Mouse (Mus musculus): Measurements from ENCODE around the gene Lce1b. TPM values are rescaled to one million over a fixed set of nuclear protein-coding genes. Genes with fewer than 3 reads are reported as not detected.
"Not testable (repeated sequence)": the region's sequence is repeated elsewhere in the genome, so short reads cannot be mapped to it uniquely, and the experiment has no call there.

The Lce1b gene
- not detected for polyA plus RNA-seq (2012; fragmentation: generic; extraction: Trizol)
- long read RNA-seq, experiment 1 = 0 reads
- long read RNA-seq, experiment 2 = 0 reads

DNA sequence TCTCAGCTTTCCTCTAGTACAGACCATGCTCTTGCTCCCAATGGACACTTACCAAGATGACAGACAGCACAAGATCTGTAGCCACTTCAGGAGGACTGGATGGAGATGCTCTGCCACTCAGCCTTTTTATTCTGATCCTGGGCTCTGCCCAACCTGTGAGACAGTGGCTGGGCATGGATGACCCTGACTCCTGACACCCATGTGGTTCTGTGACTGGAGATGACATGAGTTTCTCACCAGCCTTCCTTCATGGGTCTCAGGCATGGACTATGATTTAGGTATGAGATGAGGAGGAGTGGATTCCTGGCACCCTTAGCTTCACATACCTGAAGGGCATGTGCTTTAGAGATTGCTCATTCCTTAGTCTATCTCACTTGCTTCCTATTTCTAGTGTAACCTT is at the start of gene Lce1b:
TSS of gene Lce1b (minus strand) at position 101 of the 400 bp plus-strand sequence.
- Histone ChIP-seq H3K79me2 (ENCODE audit: control insufficient read depth, insufficient read depth) (no peaks in the 10 kb centered on the region), H3K27me3 (ENCODE audit: control insufficient read depth, insufficient read depth, insufficient read length) (no peaks in the 10 kb centered on the region), H3ac (ENCODE audit: control insufficient read depth, insufficient read length, low read depth) (no peak within 1 kb of the TSS), H3K4me3 (ENCODE audit: insufficient read depth, poor library complexity, severe bottlenecking) (no peak within 1 kb of the TSS), H3K79me3 (ENCODE audit: low read depth) (no peaks in the 10 kb centered on the region), H3K36me3 (ENCODE audit: control insufficient read depth, insufficient read depth) (no peaks in the 10 kb centered on the region)
- TF ChIP-seq MAX (IDR thresholded peaks at IDR 0.05) (no peak), CTCF (IDR thresholded peaks at IDR 0.05; ENCODE audit: control insufficient read depth, insufficient read depth, insufficient read length) (no peak), FOSL1 (IDR thresholded peaks at IDR 0.05; ENCODE audit: insufficient read depth, low read length, poor library complexity, severe bottlenecking) (no peak), CEBPB (IDR thresholded peaks at IDR 0.05; ENCODE audit: low read depth) (no peak), MYOD1 (IDR thresholded peaks at IDR 0.05; ENCODE audit: control insufficient read depth, insufficient read length, low read depth) (no peak)

DNA sequence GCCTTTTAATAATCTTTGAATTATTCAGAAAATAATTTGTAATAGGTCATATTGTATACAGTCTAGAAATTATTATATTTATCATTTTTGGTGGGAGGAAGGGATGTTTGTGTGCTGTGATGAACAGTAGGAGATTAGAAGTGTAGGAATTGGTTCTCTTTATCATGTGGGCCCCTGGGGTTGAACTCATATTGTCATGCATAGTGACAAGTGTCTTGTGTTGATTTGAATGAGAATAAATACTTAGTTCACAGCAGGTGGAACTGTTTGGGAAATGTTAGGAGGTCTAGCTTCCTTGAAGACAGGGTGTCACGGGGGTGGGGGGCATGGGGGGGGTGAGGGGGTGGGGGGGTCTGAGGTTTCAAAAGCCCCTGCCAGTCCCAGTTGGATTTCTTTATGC is 37.9 kb upstream of the Lce1b start:
- Histone ChIP-seq H3K4me3 (ENCODE audit: insufficient read depth, poor library complexity, severe bottlenecking) (no peak overlapping the region), H3K79me3 (ENCODE audit: low read depth) (no peaks in the 10 kb centered on the region), H3ac (ENCODE audit: control insufficient read depth, insufficient read length, low read depth) (no peak overlapping the region), H3K79me2 (ENCODE audit: control insufficient read depth, insufficient read depth) (no peaks in the 10 kb centered on the region), H3K36me3 (ENCODE audit: control insufficient read depth, insufficient read depth) (no peaks in the 10 kb centered on the region), H3K27me3 (ENCODE audit: control insufficient read depth, insufficient read depth, insufficient read length) (no peaks in the 10 kb centered on the region)
- TF ChIP-seq MYOD1 (IDR thresholded peaks at IDR 0.05; ENCODE audit: control insufficient read depth, insufficient read length, low read depth) (no peak), MYOG (IDR thresholded peaks at IDR 0.05; ENCODE audit: control insufficient read depth, extremely low read depth, insufficient read length) (no peak), CTCF (IDR thresholded peaks at IDR 0.05; ENCODE audit: control insufficient read depth, insufficient read depth, insufficient read length) (no peak), CEBPB (IDR thresholded peaks at IDR 0.05; ENCODE audit: low read depth) (no peak), USF1 (IDR thresholded peaks at IDR 0.05; ENCODE audit: low read depth) (no peak)

DNA sequence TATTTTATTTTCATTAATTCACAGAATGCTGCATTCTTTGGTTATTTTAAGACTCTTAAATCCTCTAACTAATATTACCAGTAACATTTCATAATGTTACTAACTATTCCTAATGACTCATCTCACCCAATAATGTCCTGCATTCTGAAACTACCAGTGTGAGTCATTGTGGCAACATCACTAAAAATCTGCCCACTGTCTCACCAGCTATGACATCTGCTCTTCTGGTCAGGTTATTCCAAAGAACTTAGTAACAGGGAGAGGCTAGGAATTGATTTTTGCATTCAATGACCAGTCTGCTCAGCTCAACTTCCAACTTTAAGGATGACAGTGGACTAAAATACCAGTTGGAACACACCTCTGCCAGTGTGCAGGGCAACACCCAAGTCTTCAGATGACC is 35.0 kb upstream of the Lce1b start:
- Histone ChIP-seq H3K4me3 (ENCODE audit: insufficient read depth, poor library complexity, severe bottlenecking) (no peak overlapping the region), H3K36me3 (ENCODE audit: control insufficient read depth, insufficient read depth) (no peaks in the 10 kb centered on the region), H3K79me3 (ENCODE audit: low read depth) (no peaks in the 10 kb centered on the region), H3K79me2 (ENCODE audit: control insufficient read depth, insufficient read depth) (no peaks in the 10 kb centered on the region), H3K27me3 (ENCODE audit: control insufficient read depth, insufficient read depth, insufficient read length) (no peaks in the 10 kb centered on the region), H3ac (ENCODE audit: control insufficient read depth, insufficient read length, low read depth) (no peak overlapping the region)
- peak; percentile 59 for TF ChIP-seq CEBPB (IDR thresholded peaks at IDR 0.05; ENCODE audit: low read depth)
- TF ChIP-seq CTCF (IDR thresholded peaks at IDR 0.05; ENCODE audit: control insufficient read depth, insufficient read depth, insufficient read length) = no peak
- TF ChIP-seq MYOD1 (IDR thresholded peaks at IDR 0.05; ENCODE audit: control insufficient read depth, insufficient read length, low read depth) = peak; percentile 52
- TF ChIP-seq FOSL1 (IDR thresholded peaks at IDR 0.05; ENCODE audit: insufficient read depth, low read length, poor library complexity, severe bottlenecking) = peak; percentile 79

DNA sequence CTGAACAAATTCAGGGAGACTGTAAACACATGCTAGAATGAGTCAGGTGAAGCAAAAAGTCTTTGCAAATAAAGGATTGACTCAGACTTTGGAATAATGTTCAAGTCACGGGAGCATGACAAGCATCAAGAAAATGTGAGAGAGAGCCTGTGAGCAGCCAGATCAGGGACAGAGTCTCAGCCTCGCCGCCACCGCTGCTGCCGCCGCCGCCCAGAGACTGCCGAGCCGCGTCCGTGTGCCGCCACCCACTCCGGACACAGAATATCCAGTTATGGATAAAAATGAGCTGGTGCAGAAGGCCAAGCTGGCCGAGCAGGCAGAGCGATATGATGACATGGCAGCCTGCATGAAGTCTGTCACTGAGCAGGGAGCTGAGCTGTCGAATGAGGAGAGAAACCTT is 32.4 kb upstream of the Lce1b start:
- H3K27me3 ChIP-seq (ENCODE audit: control insufficient read depth, insufficient read depth, insufficient read length); H3K79me2 ChIP-seq (ENCODE audit: control insufficient read depth, insufficient read depth); H3K36me3 ChIP-seq (ENCODE audit: control insufficient read depth, insufficient read depth); H3K4me3 ChIP-seq (ENCODE audit: insufficient read depth, poor library complexity, severe bottlenecking); H3K79me3 ChIP-seq (ENCODE audit: low read depth); H3ac ChIP-seq (ENCODE audit: control insufficient read depth, insufficient read length, low read depth): not testable (repeated sequence)

DNA sequence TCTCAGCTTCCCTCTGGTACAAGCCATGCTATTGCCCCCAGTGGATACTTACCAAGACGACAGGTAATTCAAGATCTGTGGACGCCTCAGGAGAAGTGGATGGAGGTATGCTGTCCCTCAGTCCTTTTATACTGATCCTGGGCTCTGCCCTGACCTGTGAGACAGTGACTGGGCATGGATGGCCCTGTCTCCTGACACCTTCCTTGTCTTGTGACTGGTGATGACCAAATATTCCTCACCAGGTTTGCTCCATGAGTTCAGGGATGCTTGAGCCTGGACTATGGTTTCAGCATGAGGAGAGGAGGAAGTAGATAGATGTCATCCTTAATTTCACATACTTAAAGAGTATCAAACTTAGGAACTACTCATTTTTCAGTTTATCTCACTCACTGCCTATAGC is 30.4 kb upstream of the Lce1b start, which contains the start of gene Lce1d:
TSS of gene Lce1d (minus strand) at position 101 of the 400 bp plus-strand sequence.
- Histone ChIP-seq H3K79me3 (ENCODE audit: low read depth) (no peaks in the 10 kb centered on the region), H3K4me3 (ENCODE audit: insufficient read depth, poor library complexity, severe bottlenecking) (no peak within 1 kb of the TSS), H3K36me3 (ENCODE audit: control insufficient read depth, insufficient read depth) (no peaks in the 10 kb centered on the region), H3ac (ENCODE audit: control insufficient read depth, insufficient read length, low read depth) (no peak within 1 kb of the TSS), H3K27me3 (ENCODE audit: control insufficient read depth, insufficient read depth, insufficient read length) (no peaks in the 10 kb centered on the region), H3K79me2 (ENCODE audit: control insufficient read depth, insufficient read depth) (no peaks in the 10 kb centered on the region)
- TF ChIP-seq FOSL1 (IDR thresholded peaks at IDR 0.05; ENCODE audit: insufficient read depth, low read length, poor library complexity, severe bottlenecking) (no peak), MAX (IDR thresholded peaks at IDR 0.05) (no peak), CEBPB (IDR thresholded peaks at IDR 0.05; ENCODE audit: low read depth) (no peak), USF1 (IDR thresholded peaks at IDR 0.05; ENCODE audit: low read depth) (no peak), MYOG (IDR thresholded peaks at IDR 0.05; ENCODE audit: control insufficient read depth, extremely low read depth, insufficient read length) (no peak), MYOD1 (IDR thresholded peaks at IDR 0.05; ENCODE audit: control insufficient read depth, insufficient read length, low read depth) (no peak), CTCF (IDR thresholded peaks at IDR 0.05; ENCODE audit: control insufficient read depth, insufficient read depth, insufficient read length) (no peak)

DNA sequence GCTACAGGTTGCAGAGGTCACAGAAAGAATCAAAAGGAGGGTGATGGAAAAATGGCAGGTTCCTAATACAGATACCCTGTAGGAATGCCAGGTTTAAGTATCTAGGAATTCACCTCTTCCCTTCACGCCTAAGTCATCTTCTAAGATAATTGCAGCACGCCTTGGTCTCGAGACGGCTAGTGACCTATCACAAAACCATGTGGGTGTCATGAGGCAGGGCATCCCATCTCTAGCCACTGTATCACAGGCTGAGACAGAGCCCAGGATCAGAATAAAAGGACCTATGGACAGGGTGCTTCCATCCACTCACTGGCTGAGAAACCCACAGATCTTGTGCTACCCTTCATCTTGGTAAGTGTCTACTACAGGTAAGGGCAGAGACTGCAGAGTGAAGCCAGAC is 22.2 kb upstream of the Lce1b start, which contains the start of gene Lce1c:
TSS of gene Lce1c (plus strand) at position 301 of the 400 bp plus-strand sequence.
- Histone ChIP-seq H3K36me3 (ENCODE audit: control insufficient read depth, insufficient read depth) (no peaks in the 10 kb centered on the region), H3K27me3 (ENCODE audit: control insufficient read depth, insufficient read depth, insufficient read length) (no peaks in the 10 kb centered on the region), H3K79me2 (ENCODE audit: control insufficient read depth, insufficient read depth) (no peaks in the 10 kb centered on the region), H3ac (ENCODE audit: control insufficient read depth, insufficient read length, low read depth) (no peak within 1 kb of the TSS), H3K4me3 (ENCODE audit: insufficient read depth, poor library complexity, severe bottlenecking) (no peak within 1 kb of the TSS), H3K79me3 (ENCODE audit: low read depth) (no peaks in the 10 kb centered on the region)
- no peak for TF ChIP-seq USF1 (IDR thresholded peaks at IDR 0.05; ENCODE audit: low read depth)
- no peak for TF ChIP-seq FOSL1 (IDR thresholded peaks at IDR 0.05; ENCODE audit: insufficient read depth, low read length, poor library complexity, severe bottlenecking)
- TF ChIP-seq MAX (IDR thresholded peaks at IDR 0.05) = no peak
- TF ChIP-seq MYOD1 (IDR thresholded peaks at IDR 0.05; ENCODE audit: control insufficient read depth, insufficient read length, low read depth) = no peak
